Mouse (Mus musculus) heart, embryonic 14.5 days (tissue): ENCODE data around the gene Impg1. TPM values are rescaled to one million over a fixed set of nuclear protein-coding genes. Genes with fewer than 3 reads are reported as not detected.

Experiments used
- ATAC-seq: fragments of 200-750 bp; cut with Nextera tagmentation; 2 replicates; pipeline ENCODE4 v1.8.0; 2017; ENCODE audit warnings: low read depth, moderate TSS enrichment; ENCODE audit not compliant: insufficient number of reproducible peaks, insufficient read depth, low FRiP score
- H3K27ac ChIP-seq, 2 experiments: fragments of 200-500 bp in 1 of 2; fragments of 300-500 bp in 1 of 2; sonication (generic) in 1 of 2; replicated peaks in 1 of 2; 2 replicates each; pipeline ENCODE4 v1.5.1; 2012 to 2014; ENCODE audit warnings: low read depth in 2 of 2, low read length in 2 of 2, control low read depth in 1 of 2, mild to moderate bottlenecking in 1 of 2, mixed read lengths in 1 of 2; ENCODE audit not compliant: control insufficient read depth in 1 of 2, insufficient read depth in 1 of 2
- H3K27me3 ChIP-seq: fragments of 300-500 bp; sonication (generic); 2 replicates; pipeline ENCODE4 v1.6.1; 2014; ENCODE audit warnings: mild to moderate bottlenecking, low read length, control low read depth; ENCODE audit not compliant: control insufficient read depth, insufficient read depth
- H3K36me3 ChIP-seq: fragments of 300-500 bp; sonication (generic); 2 replicates; pipeline ENCODE4 v1.6.1; 2014; ENCODE audit warnings: mild to moderate bottlenecking, control low read depth, low read length, mixed read lengths; ENCODE audit not compliant: control insufficient read depth, insufficient read depth
- H3K4me1 ChIP-seq, 2 experiments: fragments of 200-500 bp in 1 of 2; fragments of 300-500 bp in 1 of 2; sonication (generic) in 1 of 2; 2 replicates each; pipeline ENCODE4 v1.6.1; 2012 to 2014; ENCODE audit warnings: low read length in 2 of 2, control low read depth in 1 of 2, mixed read lengths in 1 of 2; ENCODE audit not compliant: control insufficient read depth in 2 of 2, insufficient read depth in 2 of 2
- H3K4me2 ChIP-seq: fragments of 300-500 bp; sonication (generic); 2 replicates; pipeline ENCODE4 v1.6.1; 2014; ENCODE audit warnings: mild to moderate bottlenecking, low read length
- H3K4me3 ChIP-seq, 2 experiments: fragments of 200-500 bp in 1 of 2; fragments of 300-500 bp in 1 of 2; sonication (generic) in 1 of 2; 2 replicates each; pipeline ENCODE4 v1.5.1; 2012 to 2014; ENCODE audit warnings: low read length in 2 of 2, mild to moderate bottlenecking in 2 of 2, control low read depth in 1 of 2, low read depth in 1 of 2, moderate library complexity in 1 of 2; ENCODE audit not compliant: control insufficient read depth in 1 of 2, insufficient read depth in 1 of 2
- H3K9ac ChIP-seq: fragments of 300-500 bp; sonication (generic); 2 replicates; pipeline ENCODE4 v1.6.1; 2014; ENCODE audit warnings: mild to moderate bottlenecking, low read length
- H3K9me3 ChIP-seq: fragments of 300-500 bp; sonication (generic); 2 replicates; pipeline ENCODE4 v1.6.1; 2016; ENCODE audit warnings: low read length, control low read depth; ENCODE audit not compliant: control insufficient read depth
- WGBS: fragments of 180-500 bp; shearing (Covaris S2); extraction: QIAGEN DNeasy Blood & Tissue Kit; methylation state at CpG from one replicate; pipeline ENCODE4 v1.1.7; 2014; 5-methylcytosine and 5-hydroxymethylcytosine counted together
- polyA plus RNA-seq: library from polyadenylated mRNA; unstranded; fragments of >200 nt; fragmentation: Nextera tagmentation; extraction: Ambion mirVana; gene quantifications from 2 replicates; pipeline ENCODE4 v1.2.1, GENCODE M21; 2014

Gene Impg1
- polyA plus RNA-seq, 1 experiment from 2014 or later: not detected

DNA sequence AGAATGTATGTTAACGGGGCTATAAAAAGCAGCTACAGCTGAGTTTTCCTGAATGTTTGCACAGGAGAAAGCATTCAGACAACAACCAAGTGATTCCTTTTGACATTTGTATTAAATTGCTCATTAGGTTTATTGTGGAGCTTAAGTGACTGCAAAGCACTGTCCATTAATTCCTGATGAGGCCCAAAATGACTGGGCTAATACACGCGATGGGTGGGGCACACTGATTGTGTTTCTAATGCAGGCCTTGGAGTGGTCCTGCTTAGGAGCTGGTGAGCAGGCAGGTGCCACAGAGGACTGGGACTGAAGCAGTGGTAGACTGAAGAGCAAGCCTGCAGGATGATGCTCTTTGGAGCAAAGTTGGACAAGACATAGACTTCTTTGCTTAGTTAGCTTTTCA, 73.9 kb downstream of the Impg1 start:
- ATAC-seq: no peak
- Histone ChIP-seq H3K4me2 (no peak overlapping the region), H3K4me3 (no peak overlapping the region), H3K9me3 (no peaks in the 10 kb centered on the region), H3K36me3 (no peaks in the 10 kb centered on the region), H3K9ac (no peak overlapping the region), H3K27me3 (no peaks in the 10 kb centered on the region), H3K4me1 (peaks cover 0 to 5% of the 10 kb centered on the region in 2 experiments; a peak in 1 of 4 replicates), H3K27ac (no peak overlapping the region)
- 76% methylated on average over 3 of the region's 3 CpGs for WGBS

DNA sequence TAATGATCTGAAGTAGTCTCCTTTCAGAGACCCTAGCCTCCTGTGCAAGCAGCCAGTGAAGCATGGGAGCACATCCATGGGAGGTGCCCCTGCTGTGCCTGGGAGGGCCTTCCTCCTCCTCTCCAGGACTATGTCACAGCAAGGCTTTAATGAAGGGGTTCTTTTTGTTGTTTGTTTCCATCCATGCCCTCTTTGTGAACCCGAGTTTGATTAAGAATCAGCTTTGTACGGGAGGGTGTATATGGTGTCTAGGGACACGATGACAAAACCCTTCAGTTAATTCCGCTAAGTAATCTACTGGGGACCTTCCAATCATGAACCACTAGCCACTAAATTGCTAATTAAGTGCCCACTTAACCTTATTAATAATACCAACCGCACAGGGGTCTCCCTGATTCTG, 74.3 kb downstream of the Impg1 start:
- 53% methylated on average over 5 of the region's 5 CpGs for WGBS
- no peak overlapping the region for H3K4me3 ChIP-seq
- ATAC-seq: no peak
- H3K9ac ChIP-seq: no peak overlapping the region
- H3K36me3 ChIP-seq: no peaks in the 10 kb centered on the region
- peaks cover 0 to 9% of the 10 kb centered on the region in 2 experiments; a peak in 1 of 4 replicates for H3K4me1 ChIP-seq
- H3K27me3 ChIP-seq: no peaks in the 10 kb centered on the region
- H3K4me2 ChIP-seq: no peak overlapping the region
- H3K9me3 ChIP-seq: no peaks in the 10 kb centered on the region
- H3K27ac ChIP-seq: no peak overlapping the region

DNA sequence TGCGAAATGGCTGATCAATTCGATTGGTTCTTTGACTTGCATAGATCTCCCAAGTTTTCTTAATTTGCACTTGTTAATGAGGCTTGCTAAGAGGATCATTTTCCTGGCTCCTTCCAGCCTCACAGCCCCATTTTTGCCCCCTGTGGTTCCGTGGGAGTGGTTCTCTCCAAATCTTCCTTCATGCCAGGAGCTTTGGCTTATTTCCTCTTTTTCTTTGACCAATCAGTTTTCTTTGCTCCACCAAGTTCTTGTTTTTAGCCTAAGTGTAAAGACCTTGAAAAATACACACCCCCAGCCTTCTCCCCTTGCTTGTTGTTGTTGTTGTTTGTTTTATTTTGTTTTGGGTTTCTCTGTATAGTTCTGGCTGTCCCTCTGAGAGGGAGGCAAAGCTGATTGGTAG, 77.4 kb downstream of the Impg1 start:
- Histone ChIP-seq H3K9ac (no peak overlapping the region), H3K4me2 (no peak overlapping the region), H3K27ac (no peak overlapping the region), H3K27me3 (no peaks in the 10 kb centered on the region), H3K36me3 (no peaks in the 10 kb centered on the region), H3K4me1 (peaks cover 3 to 27% of the 10 kb centered on the region in 2 experiments; a peak in 3 of 4 replicates), H3K4me3 (no peak overlapping the region), H3K9me3 (no peaks in the 10 kb centered on the region)
- no peak for ATAC-seq
- 90% methylated on average over 3 of the region's 3 CpGs for WGBS

DNA sequence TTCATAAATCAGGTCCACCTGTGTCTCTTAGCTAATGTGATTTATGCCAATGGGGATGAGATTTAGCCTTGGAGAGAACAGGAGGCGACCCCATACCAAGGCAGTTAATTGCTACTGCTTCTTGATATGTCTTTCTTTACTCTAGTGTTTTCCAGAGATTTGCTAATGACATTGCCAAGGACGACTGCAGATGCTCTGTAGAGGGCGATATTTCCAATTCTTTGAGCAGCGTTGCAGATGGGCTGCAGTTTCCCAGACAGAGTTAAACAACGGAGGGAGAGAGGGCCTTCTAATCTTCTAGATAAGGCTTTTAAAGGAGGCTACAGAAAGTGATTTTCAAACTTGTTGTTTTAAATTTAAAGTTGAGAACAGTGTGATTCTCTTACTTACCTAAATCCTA, 78.8 kb downstream of the Impg1 start:
- Histone ChIP-seq H3K36me3 (no peaks in the 10 kb centered on the region), H3K4me1 (peaks cover 3 to 32% of the 10 kb centered on the region in 2 experiments; a peak in 3 of 4 replicates), H3K9ac (no peak overlapping the region), H3K27ac (no peak overlapping the region), H3K4me3 (no peak overlapping the region), H3K27me3 (no peaks in the 10 kb centered on the region), H3K9me3 (no peaks in the 10 kb centered on the region), H3K4me2 (no peak overlapping the region)
- no peak for ATAC-seq
- WGBS: 14% methylated on average over 5 of the region's 5 CpGs

DNA sequence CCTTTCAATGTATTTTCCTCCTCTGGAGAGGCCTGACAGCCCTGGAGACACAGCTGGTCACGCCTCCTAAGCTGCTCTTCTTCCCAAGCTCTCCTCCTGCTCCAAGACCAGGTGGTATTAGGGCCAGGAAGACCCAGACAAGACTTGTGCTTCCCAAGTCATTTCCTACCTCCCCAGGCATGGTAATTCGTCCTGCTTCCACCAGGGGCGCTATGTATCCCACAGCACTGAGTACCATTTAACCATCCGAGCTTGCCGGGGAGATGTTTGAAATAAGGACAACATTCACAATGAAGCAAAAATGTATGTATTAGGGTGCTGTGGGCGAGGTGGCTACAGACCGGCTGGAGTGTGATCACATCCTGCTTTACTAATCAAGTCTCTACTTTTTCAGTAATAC, 79.3 kb downstream of the Impg1 start:
- Histone ChIP-seq H3K27ac (no peak overlapping the region), H3K27me3 (no peaks in the 10 kb centered on the region), H3K4me3 (no peak overlapping the region), H3K9me3 (no peaks in the 10 kb centered on the region), H3K36me3 (no peaks in the 10 kb centered on the region), H3K4me1 (peaks cover 3 to 32% of the 10 kb centered on the region in 2 experiments; a peak in 3 of 4 replicates), H3K9ac (no peak overlapping the region), H3K4me2 (no peak overlapping the region)
- 54% methylated on average over 7 of the region's 7 CpGs for WGBS
- ATAC-seq: no peak

DNA sequence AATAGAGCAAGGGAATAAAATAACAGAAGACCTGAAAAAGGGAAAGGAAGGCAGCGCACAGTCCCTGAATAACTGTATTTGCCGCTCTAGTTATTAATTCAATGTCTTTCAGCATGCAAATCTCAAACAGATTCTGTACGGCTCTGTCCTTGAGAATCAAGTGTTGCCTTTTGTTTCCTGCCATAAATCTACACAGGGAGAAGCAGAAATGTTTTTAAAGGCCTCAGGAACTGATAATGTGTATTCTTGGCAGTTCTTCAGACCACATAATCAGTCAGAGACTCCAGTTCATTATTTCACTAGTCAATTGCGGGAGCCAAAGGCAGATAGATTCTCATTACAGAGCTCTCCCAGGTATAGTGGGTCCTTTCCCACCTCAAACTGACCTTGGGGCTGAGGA, 82.6 kb downstream of the Impg1 start:
- H3K36me3 ChIP-seq: no peaks in the 10 kb centered on the region
- no peaks in the 10 kb centered on the region for H3K27me3 ChIP-seq
- 56% methylated on average over 4 of the region's 4 CpGs for WGBS
- no peaks in the 10 kb centered on the region for H3K9me3 ChIP-seq
- no peak overlapping the region for H3K4me3 ChIP-seq
- H3K9ac ChIP-seq: no peak overlapping the region
- H3K4me2 ChIP-seq: no peak overlapping the region
- ATAC-seq: no peak
- H3K4me1 ChIP-seq: peaks cover 3 to 27% of the 10 kb centered on the region in 2 experiments; a peak in 3 of 4 replicates
- H3K27ac ChIP-seq: peak overlapping the region in 1 of 2 experiments; percentile 9; a peak in 1 of 4 replicates

DNA sequence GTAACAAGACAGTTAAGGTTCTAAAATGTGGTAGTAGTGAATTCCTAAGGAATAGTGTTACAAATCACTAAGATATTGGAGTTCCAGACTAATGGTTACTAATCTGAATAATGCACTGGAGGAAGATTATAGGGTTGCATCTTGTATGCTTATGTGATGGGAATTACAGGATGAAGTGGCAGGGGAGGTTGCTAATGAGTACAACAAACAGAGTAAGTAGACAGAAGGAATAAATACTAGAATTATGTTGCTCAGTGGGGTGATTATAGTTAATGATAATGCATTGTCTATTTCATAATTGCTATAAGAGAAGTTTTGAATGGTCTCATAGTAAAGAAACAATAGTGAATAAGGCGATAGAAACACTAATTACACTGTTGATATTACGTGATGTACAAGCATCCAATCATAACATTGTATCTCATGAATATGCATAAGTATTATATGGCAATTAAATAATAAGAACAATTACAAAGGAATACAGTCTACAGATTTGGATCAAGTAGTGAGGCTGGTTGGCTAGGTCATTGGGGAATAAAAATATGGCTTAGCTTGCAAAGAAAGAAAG, 85.1 kb downstream of the Impg1 start:
- H3K9ac ChIP-seq: no peak overlapping the region
- H3K27ac ChIP-seq: no peak overlapping the region
- ATAC-seq: no peak
- no peaks in the 10 kb centered on the region for H3K27me3 ChIP-seq
- 93% methylated on average over 2 of the region's 2 CpGs for WGBS
- no peak overlapping the region for H3K4me2 ChIP-seq
- no peaks in the 10 kb centered on the region for H3K36me3 ChIP-seq
- no peak overlapping the region for H3K4me3 ChIP-seq
- peaks cover 3 to 15% of the 10 kb centered on the region in 2 experiments; a peak in 3 of 4 replicates for H3K4me1 ChIP-seq
- H3K9me3 ChIP-seq: no peaks in the 10 kb centered on the region

DNA sequence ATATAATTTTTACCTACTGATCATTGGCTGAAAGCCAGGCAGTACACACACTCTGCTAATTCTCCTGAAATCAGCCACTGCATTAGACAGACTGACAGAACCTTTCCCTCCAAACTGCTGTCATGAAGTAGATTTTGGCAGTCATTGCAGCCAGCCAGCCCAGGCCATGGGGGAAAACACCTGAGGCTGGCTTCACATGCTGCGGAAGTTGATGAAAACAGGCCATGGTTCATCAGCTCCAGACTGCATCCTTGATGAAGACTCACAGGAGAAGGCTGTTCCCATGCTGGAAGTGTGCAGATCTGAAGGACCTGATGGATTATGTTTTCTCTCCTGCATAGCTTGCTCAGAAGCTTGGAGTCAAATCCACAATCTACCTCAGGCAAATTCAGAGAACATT, 91.2 kb downstream of the Impg1 start:
- H3K27ac ChIP-seq: no peak overlapping the region
- peaks cover 7% of the 10 kb centered on the region in 2 experiments; a peak in 3 of 4 replicates for H3K4me1 ChIP-seq
- ATAC-seq: no peak
- no peak overlapping the region for H3K4me2 ChIP-seq
- H3K27me3 ChIP-seq: no peaks in the 10 kb centered on the region
- no peak overlapping the region for H3K4me3 ChIP-seq
- H3K36me3 ChIP-seq: no peaks in the 10 kb centered on the region
- WGBS: 86% methylated on average over 1 of the region's 1 CpGs
- no peaks in the 10 kb centered on the region for H3K9me3 ChIP-seq
- no peak overlapping the region for H3K9ac ChIP-seq
